Mouse (Mus musculus): Measurements from ENCODE around the gene Gtf2a1l. TPM values are rescaled to one million over a fixed set of nuclear protein-coding genes. Genes with fewer than 3 reads are reported as not detected.

Gene Gtf2a1l
- polyA plus RNA-seq, 1 experiment from 2014 or later, result 0.12 TPM

- Histone ChIP-seq H3K4me2 (peak overlapping the region; percentile 34), H3K27ac (peak overlapping the region; percentile 98), H3K27me3 (no peaks in the 10 kb centered on the region), H3K9ac (peak overlapping the region; percentile 27; the same call in 1 of the 2 replicates), H3K36me3 (0 out of 2 replicates have a peak, but pooled peaks cover 3% of the 10 kb centered on the region), H3K4me3 (no peak overlapping the region), H3K4me1 (peaks cover 77% of the 10 kb centered on the region), H3K9me3 (no peaks in the 10 kb centered on the region)
- WGBS, result 10% methylated on average over 11 of the region's 11 CpGs
- ATAC-seq (ENCODE audit: borderline replicate concordance, extremely low read depth, low FRiP score, low TSS enrichment), result peak; percentile 51; the same call in 1 of the 2 replicates
These were observed 38.4 kb upstream of the Gtf2a1l start for GRCm38 (mm10) chr17:88629931-88630553.

- peaks cover 6% of the 10 kb centered on the region; the same call in 1 of the 2 replicates for H3K36me3 ChIP-seq
- no peaks in the 10 kb centered on the region for H3K9me3 ChIP-seq
- peak overlapping the region; percentile 34 for H3K4me2 ChIP-seq
- 41% methylated on average over 3 of the region's 3 CpGs for WGBS
- H3K27ac ChIP-seq, result peak overlapping the region; percentile 98
- H3K27me3 ChIP-seq, result no peaks in the 10 kb centered on the region
- ATAC-seq (ENCODE audit: borderline replicate concordance, extremely low read depth, low FRiP score, low TSS enrichment), result no peak
- H3K4me1 ChIP-seq, result peaks cover 72% of the 10 kb centered on the region
- peak overlapping the region; percentile 27; the same call in 1 of the 2 replicates for H3K9ac ChIP-seq
- H3K4me3 ChIP-seq, result no peak overlapping the region
These were observed 37.9 kb upstream of the Gtf2a1l start for GRCm38 (mm10) chr17:88630554-88630948.

- 85% methylated on average over 3 of the region's 3 CpGs for WGBS
- Histone ChIP-seq H3K9me3 (no peaks in the 10 kb centered on the region), H3K36me3 (peaks cover 22% of the 10 kb centered on the region), H3K9ac (no peak overlapping the region), H3K4me3 (no peak overlapping the region), H3K27ac (no peak overlapping the region), H3K4me2 (no peak overlapping the region), H3K27me3 (no peaks in the 10 kb centered on the region), H3K4me1 (peaks cover 52% of the 10 kb centered on the region)
- ATAC-seq (ENCODE audit: borderline replicate concordance, extremely low read depth, low FRiP score, low TSS enrichment), result no peak
These were observed 35.8 kb upstream of the Gtf2a1l start for GRCm38 (mm10) chr17:88632631-88633030.

- 82% methylated on average over 14 of the region's 14 CpGs for WGBS
- Histone ChIP-seq H3K27me3 (no peaks in the 10 kb centered on the region), H3K4me2 (no peak overlapping the region), H3K9me3 (no peaks in the 10 kb centered on the region), H3K36me3 (peaks cover 28% of the 10 kb centered on the region), H3K9ac (no peak overlapping the region), H3K4me1 (peaks cover 20% of the 10 kb centered on the region), H3K4me3 (no peak overlapping the region), H3K27ac (no peak overlapping the region)
- no peak for ATAC-seq (ENCODE audit: borderline replicate concordance, extremely low read depth, low FRiP score, low TSS enrichment)
These were observed 32.4 kb upstream of the Gtf2a1l start for GRCm38 (mm10) chr17:88636076-88636475.

- WGBS, result 47% methylated on average over 12 of the region's 12 CpGs
- H3K9ac ChIP-seq, result no peak overlapping the region
- no peak for ATAC-seq (ENCODE audit: borderline replicate concordance, extremely low read depth, low FRiP score, low TSS enrichment)
These were observed 31.9 kb upstream of the Gtf2a1l start for GRCm38 (mm10) chr17:88636587-88636986.

GRCm38 (mm10) chr17:88641012-88641411 is 27.4 kb upstream of the Gtf2a1l start:
- H3K9me3 ChIP-seq, result no peaks in the 10 kb centered on the region
- peaks cover 24% of the 10 kb centered on the region for H3K36me3 ChIP-seq
- peak; percentile 67; the same call in 1 of the 2 replicates for ATAC-seq (ENCODE audit: borderline replicate concordance, extremely low read depth, low FRiP score, low TSS enrichment)
- no peak overlapping the region for H3K4me2 ChIP-seq
- H3K27me3 ChIP-seq, result no peaks in the 10 kb centered on the region
- H3K4me3 ChIP-seq, result no peak overlapping the region
- H3K4me1 ChIP-seq, result 0 out of 2 replicates have a peak, but pooled peaks cover 2% of the 10 kb centered on the region
- no peak overlapping the region for H3K27ac ChIP-seq
- H3K9ac ChIP-seq, result no peak overlapping the region
- 22% methylated on average over 6 of the region's 6 CpGs for WGBS

More at GRCm38 (mm10) chr17:88636587-88636986, 31.9 kb upstream of the Gtf2a1l start:
- Histone ChIP-seq H3K4me1 (peaks cover 15% of the 10 kb centered on the region), H3K36me3 (peaks cover 28% of the 10 kb centered on the region), H3K27me3 (no peaks in the 10 kb centered on the region), H3K27ac (no peak overlapping the region), H3K9me3 (no peaks in the 10 kb centered on the region), H3K4me3 (no peak overlapping the region), H3K4me2 (no peak overlapping the region)

GRCm38 (mm10) chr17:88641836-88642235 is 26.6 kb upstream of the Gtf2a1l start:
- no peaks in the 10 kb centered on the region for H3K9me3 ChIP-seq
- WGBS, result 86% methylated on average over 8 of the region's 8 CpGs
- H3K4me2 ChIP-seq, result no peak overlapping the region
- H3K9ac ChIP-seq, result no peak overlapping the region
- no peak overlapping the region for H3K4me3 ChIP-seq
- no peak overlapping the region for H3K27ac ChIP-seq
- peaks cover 22% of the 10 kb centered on the region for H3K36me3 ChIP-seq
- no peak for ATAC-seq (ENCODE audit: borderline replicate concordance, extremely low read depth, low FRiP score, low TSS enrichment)
- H3K4me1 ChIP-seq, result 0 out of 2 replicates have a peak, but pooled peaks cover 2% of the 10 kb centered on the region
- no peaks in the 10 kb centered on the region for H3K27me3 ChIP-seq

GRCm38 (mm10) chr17:88644876-88645275 is 23.6 kb upstream of the Gtf2a1l start:
- no peak overlapping the region for H3K4me2 ChIP-seq
- 76% methylated on average over 7 of the region's 7 CpGs for WGBS
- H3K4me3 ChIP-seq, result no peak overlapping the region
- ATAC-seq (ENCODE audit: borderline replicate concordance, extremely low read depth, low FRiP score, low TSS enrichment), result no peak
- H3K27ac ChIP-seq, result no peak overlapping the region
- no peak overlapping the region for H3K9ac ChIP-seq
- no peaks in the 10 kb centered on the region for H3K27me3 ChIP-seq
- H3K4me1 ChIP-seq, result 0 out of 2 replicates have a peak, but pooled peaks cover 2% of the 10 kb centered on the region
- no peaks in the 10 kb centered on the region for H3K9me3 ChIP-seq
- peaks cover 27% of the 10 kb centered on the region for H3K36me3 ChIP-seq

- no peaks in the 10 kb centered on the region for H3K9me3 ChIP-seq
- peaks cover 23% of the 10 kb centered on the region for H3K36me3 ChIP-seq
- WGBS, result 87% methylated on average over 11 of the region's 11 CpGs
- ATAC-seq (ENCODE audit: borderline replicate concordance, extremely low read depth, low FRiP score, low TSS enrichment), result no peak
- no peak overlapping the region for H3K4me2 ChIP-seq
- no peaks in the 10 kb centered on the region for H3K27me3 ChIP-seq
- no peak overlapping the region for H3K4me3 ChIP-seq
- H3K9ac ChIP-seq, result no peak overlapping the region
- 0 out of 2 replicates have a peak, but pooled peaks cover under 1% of the 10 kb centered on the region for H3K4me1 ChIP-seq
- no peak overlapping the region for H3K27ac ChIP-seq
These were observed 23.2 kb upstream of the Gtf2a1l start for GRCm38 (mm10) chr17:88645299-88645698.

GRCm38 (mm10) chr17:88647149-88647548 is 21.3 kb upstream of the Gtf2a1l start:
- no peak overlapping the region for H3K9ac ChIP-seq
- H3K27ac ChIP-seq, result no peak overlapping the region
- WGBS, result 84% methylated on average over 3 of the region's 3 CpGs
- H3K4me2 ChIP-seq, result no peak overlapping the region
- ATAC-seq (ENCODE audit: borderline replicate concordance, extremely low read depth, low FRiP score, low TSS enrichment), result no peak
- peaks cover 22% of the 10 kb centered on the region for H3K36me3 ChIP-seq
- no peaks in the 10 kb centered on the region for H3K27me3 ChIP-seq
- H3K9me3 ChIP-seq, result no peaks in the 10 kb centered on the region
- no peaks in the 10 kb centered on the region for H3K4me1 ChIP-seq
- no peak overlapping the region for H3K4me3 ChIP-seq

- ATAC-seq (ENCODE audit: borderline replicate concordance, extremely low read depth, low FRiP score, low TSS enrichment), result no peak
- Histone ChIP-seq H3K4me2 (no peak overlapping the region), H3K4me3 (no peak overlapping the region), H3K4me1 (no peaks in the 10 kb centered on the region), H3K9ac (no peak overlapping the region), H3K36me3 (peaks cover 7% of the 10 kb centered on the region; the same call in 1 of the 2 replicates), H3K27ac (no peak overlapping the region), H3K9me3 (no peaks in the 10 kb centered on the region), H3K27me3 (no peaks in the 10 kb centered on the region)
- 8% methylated on average over 9 of the region's 9 CpGs for WGBS
These were observed 16.4 kb upstream of the Gtf2a1l start for GRCm38 (mm10) chr17:88652010-88652409.

GRCm38 (mm10) chr17:88652702-88653374 is 15.6 kb upstream of the Gtf2a1l start:
- H3K9ac ChIP-seq, result no peak overlapping the region
- ATAC-seq (ENCODE audit: borderline replicate concordance, extremely low read depth, low FRiP score, low TSS enrichment), result peak; percentile 21; the same call in 1 of the 2 replicates
- 17% methylated on average over 21 of the region's 21 CpGs for WGBS
- no peaks in the 10 kb centered on the region for H3K27me3 ChIP-seq
- H3K9me3 ChIP-seq, result no peaks in the 10 kb centered on the region
- H3K27ac ChIP-seq, result no peak overlapping the region
- peaks cover 4% of the 10 kb centered on the region; the same call in 1 of the 2 replicates for H3K36me3 ChIP-seq
- H3K4me2 ChIP-seq, result no peak overlapping the region
- H3K4me1 ChIP-seq, result no peaks in the 10 kb centered on the region
- H3K4me3 ChIP-seq, result no peak overlapping the region
